Mouse (Mus musculus) c-Kit-positive CD71-positive TER-119-negative erythroid progenitor cells, embryonic 14.5 days (primary cell): ENCODE measurements around the gene Arpc2.
"Not testable (repeated sequence)": the region's sequence is repeated elsewhere in the genome, so short reads cannot be mapped to it uniquely, and the experiment has no call there.

Experiments used
- DNase-seq: peaks from one replicate; pipeline ENCODE4 v3.0.0-alpha.2; 2013; ENCODE audit warnings: low read depth

Arpc2 gene

GRCm38 (mm10) chr1:74283686-74284463 lies 48.0 kb downstream of the Arpc2 start:
- DNase-seq, result no peak

- peak; percentile 100 for DNase-seq
These were observed 48.8 kb downstream of the Arpc2 start, which contains the start of the genes Aamp and Pnkd for GRCm38 (mm10) chr1:74284543-74285160. Gene Aamp, minus strand, starts transcription at chr1:74284738. Gene Pnkd, plus strand, starts transcription at chr1:74284930.

- no peak for DNase-seq
These were observed 49.5 kb downstream of the Arpc2 start for GRCm38 (mm10) chr1:74285212-74286010.

GRCm38 (mm10) chr1:74286869-74287607 lies 51.2 kb downstream of the Arpc2 start:
- not testable (repeated sequence) for DNase-seq

- DNase-seq, result no peak
These were observed 52.4 kb downstream of the Arpc2 start for GRCm38 (mm10) chr1:74288327-74288726.

- DNase-seq, result no peak
These were observed 53.4 kb downstream of the Arpc2 start for GRCm38 (mm10) chr1:74289248-74289647.

GRCm38 (mm10) chr1:74289740-74290139 lies 53.9 kb downstream of the Arpc2 start:
- DNase-seq, result no peak

- no peak for DNase-seq
These were observed 54.3 kb downstream of the Arpc2 start for GRCm38 (mm10) chr1:74290141-74290540.

- no peak for DNase-seq
These were observed 56.6 kb downstream of the Arpc2 start for GRCm38 (mm10) chr1:74292331-74293020.

- no peak for DNase-seq
These were observed 57.5 kb downstream of the Arpc2 start for GRCm38 (mm10) chr1:74293306-74293960.

GRCm38 (mm10) chr1:74294090-74294643 lies 58.3 kb downstream of the Arpc2 start:
- DNase-seq, result no peak

- DNase-seq, result no peak
These were observed 59.0 kb downstream of the Arpc2 start for GRCm38 (mm10) chr1:74294733-74295455.

GRCm38 (mm10) chr1:74295456-74296171 lies 59.7 kb downstream of the Arpc2 start:
- peak; percentile 86 for DNase-seq

- DNase-seq, result no peak
These were observed 60.6 kb downstream of the Arpc2 start for GRCm38 (mm10) chr1:74296477-74296876.

GRCm38 (mm10) chr1:74297269-74297668 lies 61.4 kb downstream of the Arpc2 start:
- DNase-seq, result no peak

GRCm38 (mm10) chr1:74298157-74298750 lies 62.4 kb downstream of the Arpc2 start:
- no peak for DNase-seq

- DNase-seq, result no peak
These were observed 63.1 kb downstream of the Arpc2 start for GRCm38 (mm10) chr1:74298996-74299395.

- no peak for DNase-seq
These were observed 64.6 kb downstream of the Arpc2 start for GRCm38 (mm10) chr1:74300347-74301110.
